Mouse (Mus musculus): ENCODE measurements around the gene Tctex1d2.
"Not testable (repeated sequence)": the region's sequence is repeated elsewhere in the genome, so short reads cannot be mapped to it uniquely, and the experiment has no call there.

Tctex1d2 gene

DNA sequence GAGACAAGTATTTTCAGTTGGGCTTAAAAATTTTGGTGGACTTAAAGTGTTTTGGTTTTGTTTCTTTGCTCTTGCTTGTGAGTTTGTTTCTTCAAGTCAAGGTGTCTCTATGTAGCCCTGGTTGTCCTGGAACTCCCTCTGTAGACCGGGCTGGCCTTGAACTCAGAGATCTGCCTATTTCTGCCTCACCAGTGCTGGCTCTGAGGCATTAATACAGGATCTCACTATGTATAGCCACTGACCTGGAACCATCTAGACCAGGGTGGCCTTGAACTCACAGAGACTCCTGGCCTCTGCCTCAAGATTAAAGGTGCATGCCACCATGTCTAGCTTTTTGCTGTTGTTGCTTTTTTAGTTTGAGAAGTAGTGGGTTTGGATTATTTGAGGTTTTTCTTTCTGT lies 12.4 kb downstream of the Tctex1d2 start:
- DNase-seq, result no peak

DNA sequence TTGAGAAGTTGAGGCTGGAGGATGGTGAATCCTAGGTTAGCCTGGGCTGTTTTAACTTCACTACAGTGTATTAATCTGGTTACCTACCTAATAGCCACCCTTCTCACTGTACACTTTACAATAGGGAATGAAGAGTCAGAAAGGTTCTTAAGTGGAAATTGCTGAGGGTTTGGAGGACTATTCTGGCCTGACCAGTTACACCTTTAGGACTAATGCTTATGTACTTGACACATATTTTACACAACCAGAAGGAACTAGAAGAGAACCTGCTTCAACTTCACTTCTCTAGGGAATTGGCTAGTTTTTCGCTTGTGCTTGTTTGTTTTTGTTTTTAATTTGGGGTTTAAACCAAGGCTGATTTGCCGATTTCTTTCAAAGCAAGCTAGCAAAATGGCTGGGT lies 13.6 kb downstream of the Tctex1d2 start:
- no peak for DNase-seq

DNA sequence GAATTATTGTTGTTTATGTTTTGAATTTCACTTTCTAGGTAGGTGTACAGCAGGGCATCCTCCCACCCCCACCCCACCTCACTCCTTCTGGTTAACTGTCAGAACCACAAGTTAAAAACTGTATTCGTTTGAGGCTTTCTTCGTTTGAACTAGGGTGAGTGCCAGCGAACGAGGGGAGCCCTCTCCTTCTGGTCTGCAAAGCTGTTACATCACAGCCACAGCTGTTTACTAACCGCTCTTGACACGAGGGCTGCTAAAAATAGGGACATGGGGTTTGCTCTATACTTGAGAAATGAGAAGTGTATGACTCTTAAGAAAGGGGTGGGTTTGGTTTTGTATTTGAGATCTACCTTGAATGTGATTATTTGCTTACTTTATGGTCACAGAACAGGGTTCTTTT lies 14.6 kb downstream of the Tctex1d2 start:
- no peak for DNase-seq

DNA sequence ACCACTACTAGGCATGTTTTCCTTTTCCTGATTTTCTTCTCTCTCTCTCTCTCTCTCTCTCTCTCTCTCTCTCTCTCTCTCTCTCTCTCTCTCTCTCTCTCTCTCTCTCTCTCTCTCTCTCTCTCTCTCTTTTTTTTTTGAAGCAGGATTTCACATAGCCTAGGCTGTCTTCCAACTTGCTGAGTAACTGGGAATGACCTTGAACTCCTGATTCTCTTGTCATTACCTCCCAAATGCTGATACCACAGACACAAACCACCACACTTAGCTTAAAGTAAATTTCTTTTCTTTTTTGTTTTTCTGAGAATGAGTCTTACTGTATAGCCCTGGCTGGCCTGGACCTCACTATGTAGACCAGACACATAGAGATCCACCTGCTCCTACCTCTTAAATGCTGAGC lies 15.2 kb downstream of the Tctex1d2 start:
- no peak for DNase-seq

DNA sequence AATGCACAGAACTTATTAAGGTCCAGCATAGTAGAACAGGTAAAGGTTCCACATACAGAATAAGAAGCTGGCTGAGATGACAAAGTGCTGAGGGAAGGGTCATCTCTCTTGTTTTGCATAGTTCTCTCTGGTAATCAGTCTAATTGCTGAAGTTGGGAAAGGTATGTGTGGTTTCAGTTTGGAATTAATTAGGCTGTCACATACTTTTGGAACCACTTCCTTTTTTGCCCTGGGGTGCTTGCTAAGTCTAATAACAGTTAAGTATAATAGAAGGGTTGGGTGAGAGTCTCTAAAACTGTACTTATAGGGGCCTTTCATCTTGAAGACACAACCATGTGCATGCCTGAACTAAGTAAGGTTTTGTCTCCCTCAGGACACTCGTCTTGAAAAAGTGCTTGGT lies 17.2 kb downstream of the Tctex1d2 start:
- DNase-seq, result no peak

DNA sequence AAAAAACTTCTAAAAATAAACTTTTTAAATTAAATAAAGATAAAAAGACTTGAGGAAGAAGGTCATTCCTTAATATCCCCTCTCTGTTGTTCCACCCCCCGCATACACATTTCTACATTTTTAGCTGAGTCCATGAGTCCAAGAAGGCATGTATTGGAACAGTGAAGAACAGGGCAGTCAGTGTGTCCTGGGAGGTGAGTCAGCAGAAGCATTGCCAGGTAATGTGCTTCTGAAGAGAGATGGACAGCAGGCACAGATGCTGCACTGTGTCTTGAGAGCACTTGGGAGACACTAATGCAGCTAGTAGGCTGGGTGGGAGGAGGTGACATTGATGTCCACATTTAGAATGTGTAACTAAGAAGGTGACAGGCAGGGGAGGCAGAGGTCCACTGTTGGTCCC lies 17.8 kb downstream of the Tctex1d2 start:
- DNase-seq, result no peak

DNA sequence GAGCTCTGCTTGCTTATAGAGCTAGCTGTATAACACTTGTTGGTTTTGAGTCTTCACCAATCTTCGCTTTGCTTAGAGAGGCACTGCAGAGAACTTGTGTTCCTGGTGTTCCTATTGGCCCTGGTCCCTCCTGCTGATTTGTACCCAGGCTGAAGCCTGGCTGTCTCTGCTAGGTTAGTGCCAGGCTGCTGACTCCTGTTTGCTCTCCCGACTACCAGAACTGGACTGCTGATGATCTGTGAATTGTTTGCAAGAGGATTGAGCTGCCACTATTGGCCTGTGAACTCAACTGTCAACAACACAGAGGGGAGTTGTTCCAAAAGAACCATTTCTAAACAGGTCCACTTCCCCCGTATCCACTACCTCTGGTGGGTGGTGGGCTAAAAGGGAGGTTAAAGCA lies 21.9 kb downstream of the Tctex1d2 start:
- no peak for DNase-seq

DNA sequence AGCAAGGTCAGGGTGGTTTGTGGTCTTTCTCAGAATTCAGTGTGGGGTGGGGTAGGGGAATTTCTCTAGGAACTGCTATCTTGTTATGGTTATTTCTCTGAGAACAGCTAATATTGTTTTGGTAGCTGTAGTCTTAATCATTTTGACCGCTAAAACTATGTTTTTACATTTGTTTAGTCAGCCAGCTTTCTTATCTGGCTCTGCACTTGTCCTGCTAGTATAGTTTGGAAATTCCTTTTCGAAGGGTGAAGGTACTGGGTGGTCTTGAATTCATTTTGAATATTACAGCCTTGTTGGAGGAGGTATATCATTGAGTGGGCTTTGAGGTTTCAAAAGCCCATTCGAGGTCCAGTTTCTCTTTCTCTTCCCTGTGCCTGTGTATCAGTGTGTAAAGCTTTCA lies 25.1 kb downstream of the Tctex1d2 start:
- not testable (repeated sequence) for DNase-seq

DNA sequence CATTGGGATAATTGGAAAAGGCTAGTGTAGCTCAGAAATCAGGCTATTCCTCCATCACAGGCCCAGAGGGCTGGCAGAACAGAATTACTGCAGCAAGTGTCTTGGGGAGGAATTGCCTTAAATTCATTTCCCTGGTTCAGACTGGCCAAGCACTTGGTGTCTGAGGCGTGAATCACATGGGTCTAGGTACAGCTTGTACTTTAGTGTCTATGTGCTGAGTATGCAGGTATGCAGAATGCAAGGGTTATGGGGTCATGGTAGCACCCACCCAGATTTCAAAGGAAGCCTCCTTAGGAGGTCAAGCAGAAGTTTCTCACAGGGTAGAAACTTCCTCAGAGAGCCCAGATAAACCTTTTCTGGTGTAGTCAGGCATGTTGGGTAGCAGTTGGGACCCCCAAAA lies 26.1 kb downstream of the Tctex1d2 start:
- no peak for DNase-seq

DNA sequence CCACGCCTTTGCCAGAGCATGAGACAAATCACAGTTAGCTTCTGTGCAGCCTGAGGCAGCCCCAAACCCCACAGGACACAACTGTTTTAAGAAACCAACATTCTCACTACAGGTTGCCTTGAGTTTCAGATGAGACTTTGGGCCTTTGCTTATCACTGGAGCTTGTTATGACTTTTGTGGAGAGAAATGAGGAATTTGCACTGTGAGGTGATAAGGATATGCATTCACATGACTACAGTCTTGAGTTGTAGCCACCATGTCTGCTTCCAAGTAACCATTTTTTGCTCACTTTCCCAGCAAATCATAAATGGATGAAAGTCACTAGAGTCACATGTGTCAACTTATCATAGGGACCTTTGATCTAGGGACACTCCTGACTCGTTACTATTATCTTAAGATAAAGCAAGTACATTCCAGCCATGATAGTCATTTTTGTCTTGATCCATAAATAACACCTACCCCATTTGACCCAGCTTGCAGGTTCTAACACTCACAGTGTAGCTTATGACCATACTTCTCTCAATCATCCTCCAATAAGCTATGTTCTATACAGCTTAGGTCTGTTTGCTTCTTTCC lies 27.1 kb downstream of the Tctex1d2 start:
- no peak for DNase-seq

DNA sequence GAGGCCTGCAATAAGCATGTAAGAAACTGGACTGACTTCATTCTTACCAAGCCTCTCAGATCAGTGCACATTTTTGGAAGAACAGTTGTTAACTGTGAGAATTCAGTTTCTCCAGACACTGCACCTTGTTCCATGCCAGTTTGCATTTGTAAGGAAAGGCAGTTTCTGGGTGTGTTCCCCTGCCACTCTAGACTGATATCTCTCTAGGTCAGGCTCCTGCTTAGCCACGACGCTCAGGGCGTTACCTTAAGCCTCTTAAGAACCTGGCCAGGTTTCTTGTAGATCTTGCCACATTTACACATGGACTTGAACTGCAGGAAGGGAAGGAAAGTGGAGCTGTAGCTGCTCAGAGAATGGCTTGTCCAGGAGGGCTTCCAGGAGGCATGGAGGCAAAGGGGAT lies 30.2 kb downstream of the Tctex1d2 start:
- DNase-seq, result no peak

DNA sequence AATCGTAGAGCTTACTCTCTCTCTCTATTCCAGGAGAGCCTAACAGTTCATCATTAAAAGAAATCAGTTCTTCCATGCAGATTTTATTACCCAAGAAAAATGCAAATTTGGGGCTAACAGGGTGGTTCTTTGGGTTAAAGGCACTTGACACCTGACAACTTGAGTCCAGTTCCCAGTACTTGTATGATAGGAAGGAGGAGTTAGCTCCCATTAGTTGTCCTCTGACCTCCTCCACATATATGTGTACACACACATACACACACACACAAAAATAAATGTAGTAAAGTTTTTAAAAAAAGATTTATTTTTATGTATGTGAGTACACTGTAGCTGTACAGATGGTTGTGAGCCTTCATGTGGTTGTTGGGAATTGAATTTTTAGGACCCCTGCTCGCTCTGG lies 30.6 kb downstream of the Tctex1d2 start:
- DNase-seq, result no peak

DNA sequence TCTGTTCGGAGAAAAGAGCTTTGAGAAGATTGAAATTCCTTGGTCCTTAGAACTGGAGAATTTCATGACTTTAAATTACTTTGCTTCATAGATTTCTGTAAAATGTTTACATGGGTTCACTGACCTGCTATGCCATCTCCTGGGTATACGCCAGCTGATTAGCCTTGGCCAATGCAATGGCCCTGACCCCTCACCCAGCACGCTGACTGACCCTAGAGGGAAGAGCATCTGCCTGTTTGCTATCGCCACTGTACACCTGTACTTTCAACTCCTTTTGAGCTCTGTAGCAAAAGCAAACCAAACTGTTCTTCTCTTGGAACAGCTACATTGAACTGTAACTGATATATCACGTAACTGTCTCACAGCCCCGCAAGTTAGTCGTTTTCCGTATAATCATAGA lies 33.6 kb downstream of the Tctex1d2 start:
- no peak for DNase-seq

DNA sequence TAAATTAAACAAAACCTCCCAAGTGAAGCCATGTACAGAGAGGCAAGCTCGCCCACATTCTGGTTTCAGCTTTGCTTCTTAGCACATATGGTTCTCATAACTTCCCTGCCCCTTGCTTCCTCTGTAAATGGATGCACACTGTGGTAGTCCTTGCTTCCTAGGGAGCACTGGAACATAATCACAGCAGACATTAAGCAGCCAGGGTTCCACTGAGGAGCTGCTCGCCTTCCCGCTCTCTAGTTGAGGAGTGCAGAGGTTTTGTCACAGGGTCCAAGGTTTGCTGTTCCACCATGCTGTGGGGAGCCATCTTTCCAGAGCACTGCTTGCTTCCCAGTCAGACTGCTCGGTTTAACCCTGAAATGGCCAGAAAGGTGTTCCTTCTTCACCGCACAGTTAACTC lies 35.1 kb downstream of the Tctex1d2 start:
- DNase-seq, result no peak

DNA sequence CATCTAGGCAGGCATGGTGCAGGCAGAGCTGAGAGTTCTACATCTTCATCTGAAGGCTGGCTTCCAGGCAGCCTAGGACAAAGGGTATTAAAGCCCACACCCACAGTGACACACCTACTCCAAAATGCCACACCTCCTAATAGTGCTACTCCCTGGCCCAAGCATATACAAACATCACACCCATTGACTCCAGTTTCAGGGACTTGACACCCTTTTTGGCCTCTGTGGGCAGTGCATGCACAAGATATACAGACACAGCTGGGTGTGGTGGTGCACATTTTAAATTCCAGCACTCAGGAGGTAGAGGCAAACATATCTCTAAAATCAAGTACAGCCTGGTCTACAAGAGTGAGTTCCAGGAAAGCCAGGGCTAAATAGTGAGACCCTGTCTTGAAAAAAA lies 36.6 kb downstream of the Tctex1d2 start:
- no peak for DNase-seq

DNA sequence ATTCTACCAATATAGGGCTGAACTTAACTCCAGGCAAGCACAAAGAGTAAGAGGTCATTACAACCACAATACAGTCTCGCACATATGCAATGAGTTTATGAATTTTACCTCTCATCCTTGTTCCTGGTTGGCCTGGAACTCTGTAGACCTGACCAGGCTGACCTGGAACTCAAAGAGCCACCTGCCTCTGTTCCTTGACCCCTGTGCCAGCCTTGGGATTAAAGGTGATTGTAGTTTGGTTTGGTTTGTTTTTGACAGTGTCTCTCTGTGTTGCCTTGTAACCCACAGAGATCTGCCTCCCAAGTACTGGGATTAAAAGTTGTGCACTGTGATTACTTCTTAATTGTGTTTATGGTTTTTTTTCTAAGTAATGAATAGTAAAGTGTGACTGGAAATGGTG lies 37.3 kb downstream of the Tctex1d2 start:
- no peak for DNase-seq

DNA sequence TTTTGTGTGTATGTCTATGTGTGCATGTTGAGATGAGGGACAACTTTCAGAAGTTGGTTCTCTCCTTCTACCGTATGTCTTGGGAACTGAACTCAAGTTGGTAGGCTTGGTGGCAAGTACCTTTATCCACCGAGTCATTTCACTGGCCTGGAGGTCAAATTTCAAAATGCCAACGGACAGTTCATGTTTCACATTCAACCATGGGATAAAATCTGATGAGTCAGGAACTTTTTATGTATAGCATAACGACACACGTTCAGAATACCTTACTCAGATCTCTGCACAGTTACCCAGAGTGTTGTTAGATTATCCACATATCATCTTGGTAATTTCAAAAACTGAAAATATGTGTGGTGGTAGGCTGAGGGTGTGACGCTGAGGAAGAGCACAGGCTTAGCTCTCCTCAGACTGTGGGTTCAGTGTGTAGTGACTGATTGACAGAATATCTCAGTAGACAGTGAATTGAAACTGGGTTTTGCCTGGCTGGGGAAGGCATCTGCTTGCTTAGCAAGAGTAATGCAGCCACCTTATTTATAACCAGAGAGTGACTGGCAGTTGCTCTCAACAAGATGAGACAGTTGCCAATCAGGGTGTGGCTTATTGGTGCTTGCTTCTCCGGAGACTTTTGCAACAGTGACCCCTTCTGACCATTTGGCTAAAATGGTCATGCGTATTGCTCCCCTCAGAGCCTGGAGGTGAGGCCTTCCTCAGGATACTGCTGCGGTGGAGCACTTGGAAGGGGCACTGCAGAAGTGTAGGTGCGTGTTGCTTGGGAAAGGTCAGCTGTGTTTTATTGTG lies 38.3 kb downstream of the Tctex1d2 start:
- DNase-seq, result peak; percentile 75 to 79

DNA sequence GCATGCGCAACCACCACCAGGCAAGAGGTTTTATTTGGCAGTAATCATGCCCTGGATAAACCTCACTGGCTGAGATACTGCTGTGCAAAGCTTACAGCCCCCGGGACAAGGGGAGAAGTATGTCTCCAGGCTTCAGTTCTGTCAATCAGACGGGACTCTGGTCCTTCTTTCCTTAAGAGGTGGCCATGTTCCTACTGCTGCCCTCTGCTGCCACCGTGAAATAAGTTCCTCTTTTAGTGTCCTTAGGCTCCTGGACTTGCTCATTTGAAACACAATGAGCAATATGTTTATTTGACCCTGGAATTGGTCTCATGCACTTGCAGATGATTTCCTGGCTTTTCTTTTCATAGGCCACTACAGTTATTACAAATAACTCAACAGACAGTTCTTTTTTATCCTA lies 41.0 kb downstream of the Tctex1d2 start:
- no peak for DNase-seq

DNA sequence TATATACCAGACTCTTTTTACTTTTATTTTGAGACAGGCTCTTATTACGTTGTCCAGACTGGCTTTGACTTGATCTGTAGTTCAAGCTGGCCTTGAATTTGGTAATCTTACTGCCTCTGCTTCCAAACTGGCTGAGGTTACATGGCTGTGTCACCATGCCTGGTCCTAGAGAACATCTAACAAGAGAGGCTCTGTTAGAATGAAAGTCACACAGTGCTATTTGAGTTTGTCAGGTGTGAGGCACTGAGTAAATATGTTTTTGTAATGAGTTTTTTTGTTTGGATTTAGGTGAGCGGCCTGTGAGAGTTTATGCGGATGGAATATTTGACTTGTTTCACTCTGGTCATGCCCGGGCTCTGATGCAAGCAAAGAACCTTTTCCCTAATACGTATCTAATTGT lies 42.2 kb downstream of the Tctex1d2 start:
- DNase-seq, result no peak

DNA sequence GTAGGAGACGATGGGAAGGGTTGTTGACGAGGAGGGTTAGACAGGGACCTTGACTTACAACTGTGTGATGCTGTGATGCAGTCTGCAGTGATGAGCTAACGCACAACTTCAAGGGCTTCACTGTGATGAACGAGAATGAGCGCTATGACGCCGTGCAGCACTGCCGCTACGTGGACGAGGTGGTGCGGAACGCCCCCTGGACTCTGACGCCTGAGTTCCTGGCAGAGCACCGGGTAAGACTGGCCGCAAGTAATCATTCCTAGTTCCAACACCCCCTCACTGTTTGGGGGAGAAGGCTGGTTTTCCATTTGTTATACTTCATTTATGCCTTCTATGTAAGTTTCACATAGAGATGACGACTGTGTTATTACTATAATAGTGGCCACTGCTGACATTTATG lies 43.4 kb downstream of the Tctex1d2 start:
- no peak for DNase-seq

DNA sequence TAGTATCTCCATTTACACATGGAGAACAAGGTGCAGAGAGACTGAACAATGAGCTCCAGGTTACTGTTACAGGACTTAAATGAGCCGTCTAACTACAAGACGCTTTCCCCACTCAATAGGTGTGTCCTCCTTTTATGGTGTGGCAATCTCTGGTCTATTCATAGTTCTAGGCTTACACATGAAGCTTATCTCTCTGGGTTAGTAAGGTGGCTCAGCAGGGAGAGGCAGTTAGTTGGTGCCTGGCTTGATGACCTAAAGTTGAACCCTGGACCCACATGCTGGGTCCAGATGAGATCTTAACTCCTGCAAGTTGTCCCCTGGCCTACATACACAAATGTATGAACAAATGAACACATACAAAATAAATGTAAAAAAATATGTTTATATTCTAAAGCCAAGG lies 43.9 kb downstream of the Tctex1d2 start:
- DNase-seq, result no peak

DNA sequence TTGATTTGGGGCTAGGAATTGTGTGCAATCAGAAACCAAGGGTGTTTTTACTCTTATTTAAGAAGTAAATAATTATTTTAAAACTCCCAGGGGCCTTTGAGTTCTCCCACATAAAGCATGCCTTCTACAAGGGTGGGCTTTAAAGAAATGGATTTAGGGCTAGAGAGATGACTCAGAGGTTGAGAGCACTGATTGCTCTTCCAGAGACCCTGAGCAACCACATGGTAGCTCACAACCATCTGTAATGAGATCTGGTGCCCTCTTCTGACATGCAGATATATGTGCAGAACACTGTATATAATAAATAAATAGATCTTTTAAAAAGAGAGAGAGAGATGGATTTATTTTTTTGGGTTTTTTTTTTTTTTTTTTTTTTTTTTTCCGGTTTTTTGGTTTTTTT lies 45.4 kb downstream of the Tctex1d2 start:
- DNase-seq, result no peak

DNA sequence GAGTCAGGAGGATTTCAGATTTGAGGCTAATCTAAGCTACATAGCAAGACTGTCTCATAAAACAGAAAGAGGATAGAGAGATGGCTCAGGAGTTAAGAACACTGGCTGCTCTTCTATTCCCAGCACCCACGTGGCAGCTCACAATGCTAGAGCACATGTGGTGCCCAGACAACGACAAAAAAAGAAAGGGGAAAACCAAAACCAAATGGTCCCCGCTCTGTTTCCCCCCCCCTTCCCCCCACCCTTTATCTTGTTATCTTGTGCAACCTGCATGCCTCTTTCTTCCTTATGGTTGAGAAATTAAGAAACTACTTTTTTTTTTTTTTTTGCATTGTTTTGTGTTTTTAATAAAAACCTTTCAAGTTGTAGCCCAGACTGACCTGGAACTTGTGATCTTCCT lies 49.0 kb downstream of the Tctex1d2 start:
- no peak for DNase-seq

DNA sequence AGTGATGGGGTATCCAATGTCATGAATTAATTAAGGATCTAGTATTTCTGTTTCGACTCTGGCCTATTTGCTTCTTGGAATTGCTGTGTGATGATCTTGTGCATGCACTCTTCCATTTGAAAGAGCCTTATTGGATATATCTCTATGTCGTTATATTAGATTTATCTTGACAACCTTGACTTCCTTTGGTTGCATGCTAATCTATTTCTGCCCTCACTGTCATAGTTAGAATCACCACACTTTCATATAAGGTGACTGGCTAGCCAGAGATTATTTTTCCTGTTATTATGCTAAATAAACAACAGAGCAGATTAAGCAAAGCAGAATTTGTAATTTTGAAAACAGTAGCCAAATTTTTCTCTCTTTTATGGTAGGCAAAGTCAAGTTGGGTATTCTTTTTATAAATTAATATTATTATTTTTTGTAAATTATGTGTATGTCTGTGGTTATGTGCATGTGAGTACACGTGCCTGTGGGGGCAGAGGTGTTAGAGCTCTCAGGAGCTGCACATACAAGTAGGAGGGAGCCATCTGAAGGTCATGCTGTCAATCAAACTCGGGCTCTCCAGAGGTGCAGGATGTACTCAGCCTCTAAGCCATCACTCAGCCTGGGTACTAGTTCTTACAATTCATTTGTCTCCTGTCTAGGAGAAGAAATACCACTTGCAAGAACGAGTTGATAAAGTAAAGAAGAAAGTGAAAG lies 50.1 kb downstream of the Tctex1d2 start:
- no peak for DNase-seq
